Mouse (Mus musculus) gastrocnemius, adult 2 months (tissue): ENCODE measurements at regions not wholly inside any gene's neighbourhood (a gene's known extent, or its start where the extent isn't known, plus 50 kb on each side); places are given as distances from the start of the nearest gene placed in this dataset.

Experiments
- DNase-seq: peaks from one replicate; pipeline ENCODE4 v3.0.0; 2022
- H3K27ac ChIP-seq: fragments of 200-600 bp; 2 replicates; pipeline ENCODE4 v1.8.1; 2022; ENCODE audit warnings: mild to moderate bottlenecking
- H3K4me3 ChIP-seq: fragments of 200-600 bp; 2 replicates; pipeline ENCODE4 v1.8.1; 2022; ENCODE audit warnings: mild to moderate bottlenecking, moderate library complexity
- CTCF ChIP-seq: fragments of 200-600 bp; IDR thresholded peaks from 2 replicates; pipeline ENCODE4 v1.8.1; 2022; ENCODE audit warnings: antibody characterized with exemption, mild to moderate bottlenecking, moderate library complexity
- intact Hi-C: fragments of 180-260 bp; cut with DNase I; formaldehyde crosslinking; loops from one replicate; pipeline ENCODE4 v1.15.1; 2025

- DNase-seq = peak; percentile 13
- Histone ChIP-seq H3K27ac (peak overlapping the region; percentile 74), H3K4me3 (peak overlapping the region; percentile 23)
- TF ChIP-seq CTCF = peak; percentile 79
- intact Hi-C loops = no loop called here
Observed at GRCm38 (mm10) chr6:31190628-31191373, 207.7 kb upstream of the Mkln1 start.

- no peak for TF ChIP-seq CTCF
- intact Hi-C loops = no loop called here
- H3K27ac ChIP-seq = peak overlapping the region; percentile 74
- DNase-seq = peak; percentile 28
- H3K4me3 ChIP-seq = peak overlapping the region; percentile 23; the same call in 1 of the 2 replicates
Observed at GRCm38 (mm10) chr6:31191577-31191976, 207.0 kb upstream of the Mkln1 start.

GRCm38 (mm10) chr6:31192197-31192596 is 206.3 kb upstream of the Mkln1 start:
- TF ChIP-seq CTCF = no peak
- DNase-seq = no peak
- H3K27ac ChIP-seq = peak overlapping the region; percentile 83; the same call in 1 of the 2 replicates
- no peak overlapping the region for H3K4me3 ChIP-seq
- intact Hi-C loops = no loop called here

- intact Hi-C loops = no loop called here
- no peak for TF ChIP-seq CTCF
- no peak overlapping the region for H3K4me3 ChIP-seq
- peak overlapping the region; percentile 83 for H3K27ac ChIP-seq
- peak; percentile 19 for DNase-seq
Observed at GRCm38 (mm10) chr6:31193202-31193601, 205.3 kb upstream of the Mkln1 start.

- intact Hi-C loops = no loop called here
- TF ChIP-seq CTCF = peak; percentile 49
- no peak overlapping the region for H3K4me3 ChIP-seq
- peak; percentile 32 for DNase-seq
- peak overlapping the region; percentile 46; the same call in 1 of the 2 replicates for H3K27ac ChIP-seq
Observed at GRCm38 (mm10) chr6:31197631-31198338, 200.8 kb upstream of the Mkln1 start.

DNA sequence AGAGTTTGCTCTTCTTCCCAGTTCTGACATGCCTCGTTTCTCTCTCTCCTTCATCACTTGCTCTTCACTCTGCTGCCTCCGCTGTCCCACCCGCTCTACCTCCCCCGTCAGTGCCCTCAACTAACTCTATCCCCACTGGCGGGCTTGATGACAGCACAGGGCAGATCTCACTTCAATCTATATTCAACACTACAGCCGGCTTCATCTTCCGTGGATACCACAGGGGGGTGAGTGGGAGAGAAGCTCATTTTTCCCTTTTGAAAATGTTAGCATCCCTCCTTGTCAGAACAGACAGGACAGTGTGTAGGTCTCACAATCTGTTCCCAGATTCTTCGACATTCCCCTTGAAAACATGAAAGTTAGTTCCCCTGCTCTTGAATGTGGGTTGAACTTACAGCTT is 200.2 kb upstream of the Mkln1 start:
- Histone ChIP-seq H3K27ac (peak overlapping the region; percentile 46; the same call in 1 of the 2 replicates), H3K4me3 (no peak overlapping the region)
- intact Hi-C loops = no loop called here
- DNase-seq = peak; percentile 11
- no peak for TF ChIP-seq CTCF

- Histone ChIP-seq H3K4me3 (no peak overlapping the region), H3K27ac (peak overlapping the region; percentile 28)
- peak; percentile 66 for DNase-seq
- intact Hi-C loops = no loop called here
- no peak for TF ChIP-seq CTCF
Observed at GRCm38 (mm10) chr6:31200705-31201104, 197.8 kb upstream of the Mkln1 start.

DNA sequence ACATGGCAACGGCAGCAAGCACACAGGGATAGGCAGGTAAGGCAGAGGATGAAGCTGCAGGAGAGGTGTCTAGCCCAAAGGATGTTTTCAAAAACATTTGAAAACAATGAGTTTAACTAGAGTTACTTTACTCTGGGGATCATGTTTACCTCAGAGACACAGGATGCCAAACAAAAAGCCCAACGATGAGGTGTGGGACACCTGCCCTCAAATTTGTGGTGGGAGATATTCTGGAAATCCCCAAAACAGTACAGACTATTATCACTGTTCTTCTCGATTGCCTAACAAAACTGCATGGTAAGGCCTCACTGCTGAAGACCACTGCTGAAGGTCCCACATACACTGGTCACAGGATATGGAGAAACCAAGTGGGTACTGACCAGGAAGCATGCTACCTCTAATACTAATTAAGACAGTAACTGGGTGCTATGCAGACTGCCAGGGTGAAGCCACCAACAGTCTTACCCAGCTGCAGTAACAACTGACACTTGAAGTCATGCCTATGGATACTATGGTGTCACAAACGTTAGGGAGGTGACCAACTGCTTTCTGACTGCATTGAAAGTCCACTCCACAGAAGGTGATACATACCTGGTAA is 197.1 kb upstream of the Mkln1 start:
- peak; percentile 7 for DNase-seq
- Histone ChIP-seq H3K4me3 (no peak overlapping the region), H3K27ac (peak overlapping the region; percentile 28)
- intact Hi-C loops = no loop called here
- no peak for TF ChIP-seq CTCF

DNA sequence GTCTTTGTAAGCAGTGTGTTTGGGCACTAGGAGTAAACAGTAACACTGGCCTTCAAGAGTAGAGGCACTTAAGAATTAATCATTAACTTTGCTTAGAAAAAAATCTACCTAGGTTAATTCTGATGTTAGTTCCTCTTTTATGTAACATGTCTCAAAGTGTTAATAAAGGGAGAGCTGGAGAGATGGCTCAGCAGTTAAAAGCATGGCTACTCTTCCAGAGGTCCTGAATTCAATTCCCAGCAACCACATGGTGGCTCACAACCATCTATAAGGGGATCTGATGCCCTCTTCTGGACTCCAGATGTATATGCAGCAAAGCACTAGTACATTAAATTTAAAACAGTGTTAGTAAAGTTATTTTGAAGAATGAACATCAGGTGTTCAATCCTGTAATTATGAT is 195.9 kb upstream of the Mkln1 start:
- peak; percentile 29; the same call in 1 of the 2 replicates for TF ChIP-seq CTCF
- DNase-seq = peak; percentile 7
- no peak overlapping the region for H3K27ac ChIP-seq
- H3K4me3 ChIP-seq = no peak overlapping the region
- intact Hi-C loops = no loop called here

GRCm38 (mm10) chr6:31204434-31204833 is 194.1 kb upstream of the Mkln1 start:
- TF ChIP-seq CTCF = no peak
- intact Hi-C loops = no loop called here

GRCm38 (mm10) chr6:31204839-31205238 is 193.7 kb upstream of the Mkln1 start:
- peak; percentile 17 for DNase-seq
- H3K27ac ChIP-seq = peak overlapping the region; percentile 6; the same call in 1 of the 2 replicates
- H3K4me3 ChIP-seq = no peak overlapping the region
- TF ChIP-seq CTCF = no peak
- intact Hi-C loops = no loop called here

More at GRCm38 (mm10) chr6:31204434-31204833, 194.1 kb upstream of the Mkln1 start:
- peak; percentile 5 for DNase-seq
- H3K4me3 ChIP-seq = no peak overlapping the region
- no peak overlapping the region; the same call in 1 of the 2 replicates for H3K27ac ChIP-seq

GRCm38 (mm10) chr6:31206106-31206505 is 192.4 kb upstream of the Mkln1 start:
- DNase-seq = peak; percentile 17
- intact Hi-C loops = no loop called here
- TF ChIP-seq CTCF = no peak
- Histone ChIP-seq H3K4me3 (peak overlapping the region; percentile 8; the same call in 1 of the 2 replicates), H3K27ac (peak overlapping the region; percentile 67)

- peak overlapping the region; percentile 67 for H3K27ac ChIP-seq
- DNase-seq = peak; percentile 34
- intact Hi-C loops = no loop called here
- H3K4me3 ChIP-seq = peak overlapping the region; percentile 5; the same call in 1 of the 2 replicates
- TF ChIP-seq CTCF = no peak
Observed at GRCm38 (mm10) chr6:31207231-31207630, 191.3 kb upstream of the Mkln1 start.
